Mouse (Mus musculus): Measurements from ENCODE around the gene Ubtd1. TPM values are rescaled to one million over a fixed set of nuclear protein-coding genes. Genes with fewer than 3 reads are reported as not detected.

Ubtd1 gene
- total and polyA plus RNA-seq, 3 experiments, result 3.4 to 5.8 (median 3.6) TPM

DNA sequence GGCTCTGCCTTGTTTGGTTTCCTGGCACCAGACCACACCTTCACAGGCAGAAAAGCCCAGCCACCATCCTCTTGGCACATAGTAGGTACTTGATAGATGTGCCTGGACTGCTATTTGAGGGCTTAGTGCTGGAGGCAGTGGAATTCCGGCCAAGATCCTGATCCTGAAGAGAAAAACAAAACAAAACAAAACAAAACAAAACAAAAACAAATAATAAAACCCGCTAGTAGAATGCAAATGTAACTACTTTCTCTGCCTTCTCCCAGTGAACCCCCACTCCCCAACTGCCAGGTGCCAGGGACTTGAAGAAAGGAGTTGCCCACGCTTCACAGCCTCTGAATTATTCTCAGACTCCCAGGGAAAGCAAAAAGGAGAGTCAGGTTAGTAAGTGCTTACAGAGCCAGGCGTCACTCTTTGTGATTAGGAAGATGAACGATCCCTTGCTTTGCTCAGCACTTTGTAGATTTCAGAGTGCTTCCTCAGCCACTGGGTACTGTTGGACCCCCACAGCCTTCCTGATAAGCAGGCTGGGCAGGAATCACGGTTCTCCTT is 10.4 kb downstream of the Ubtd1 start:
- Histone ChIP-seq H3K27me3 (replicated peaks) (no peaks in the 10 kb centered on the region), H3K36me3 (replicated peaks in 1 of 2; ENCODE audit: control insufficient read depth in 1 of 2, insufficient read depth in 1 of 2, low read length in 1 of 2) (no peaks in the 10 kb centered on the region), H3K9ac (ENCODE audit: insufficient read depth, low read depth) (no peak overlapping the region), H3K4me3 (replicated peaks in 1 of 3; ENCODE audit: low read depth in 2 of 3, low read length in 2 of 3, poor library complexity in 1 of 3) (no peak overlapping the region), H3K27ac (ENCODE audit: insufficient read depth, low read depth) (no peak overlapping the region), H3K4me2 (ENCODE audit: insufficient read depth, low read depth, poor library complexity, severe bottlenecking) (no peak overlapping the region), H3K79me2 (replicated peaks; ENCODE audit: control insufficient read depth, extremely low read depth, insufficient read depth, poor library complexity, severe bottlenecking) (no peaks in the 10 kb centered on the region), H3K9me3 (replicated peaks; ENCODE audit: low read length) (no peaks in the 10 kb centered on the region), H3K4me1 (ENCODE audit: control insufficient read depth in 1 of 2, insufficient read depth in 2 of 2) (peaks cover 0 to 6% of the 10 kb centered on the region in 2 experiments; a peak in 1 of 4 replicates)
- dilution Hi-C loops (cut with MboI; ENCODE audit: extremely low pct_ligation_motif_present, extremely low pct_unique_long_range_greater_than_20kb, low sequenced_read_pairs) (no loop called here), in situ Hi-C loops (cut with MboI; ENCODE audit: low pct_ligation_motif_present, low pct_unique_long_range_greater_than_20kb, low sequenced_read_pairs) (no loop called here)
- TF ChIP-seq MAX (IDR thresholded peaks at IDR 0.05; ENCODE audit: low read length), result no peak
- no peak for TF ChIP-seq HCFC1 (IDR thresholded peaks at IDR 0.05; ENCODE audit: low read depth, low read length)
- TF ChIP-seq MAFK (IDR thresholded peaks at IDR 0.05; ENCODE audit: insufficient replicate concordance, low read length), result no peak
- TF ChIP-seq SIN3A (IDR thresholded peaks at IDR 0.05; ENCODE audit: low read length), result no peak
- TF ChIP-seq POLR2A (IDR thresholded peaks at IDR 0.05; ENCODE audit: low read depth, low read length), result no peak
- no peak for TF ChIP-seq MAZ (IDR thresholded peaks at IDR 0.05; ENCODE audit: low read depth, low read length)
- TF ChIP-seq BHLHE40 (IDR thresholded peaks at IDR 0.05; ENCODE audit: low read depth, low read length), result no peak
- TF ChIP-seq CHD1 (IDR thresholded peaks at IDR 0.05; ENCODE audit: low read depth, low read length), result no peak
- TF ChIP-seq KAT2A (IDR thresholded peaks at IDR 0.05; ENCODE audit: insufficient replicate concordance, low read length), result no peak
- no peak for TF ChIP-seq JUN (IDR thresholded peaks at IDR 0.05; ENCODE audit: insufficient read depth, low read depth, low read length)
- no peak for DNase-seq (ENCODE audit: extremely low read depth)

GRCm38 (mm10) chr19:41992971-41993370 is 11.4 kb downstream of the Ubtd1 start:
- no peak overlapping the region for H3K4me2 ChIP-seq (ENCODE audit: insufficient read depth, low read depth, poor library complexity, severe bottlenecking)
- no peak overlapping the region for H3K27ac ChIP-seq (ENCODE audit: insufficient read depth, low read depth)
- dilution Hi-C loops (cut with MboI; ENCODE audit: extremely low pct_ligation_motif_present, extremely low pct_unique_long_range_greater_than_20kb, low sequenced_read_pairs), result no loop called here
- H3K9ac ChIP-seq (ENCODE audit: insufficient read depth, low read depth), result no peak overlapping the region
- TF ChIP-seq MYC (IDR thresholded peaks at IDR 0.05; ENCODE audit: low read depth, low read length), result no peak
- no peaks in the 10 kb centered on the region for H3K36me3 ChIP-seq (replicated peaks in 1 of 2; ENCODE audit: control insufficient read depth in 1 of 2, insufficient read depth in 1 of 2, low read length in 1 of 2)
- H3K9me3 ChIP-seq (replicated peaks; ENCODE audit: low read length), result no peaks in the 10 kb centered on the region
- no peak for DNase-seq (ENCODE audit: extremely low read depth)
- in situ Hi-C loops (cut with MboI; ENCODE audit: low pct_ligation_motif_present, low pct_unique_long_range_greater_than_20kb, low sequenced_read_pairs), result no loop called here
- H3K27me3 ChIP-seq (replicated peaks), result no peaks in the 10 kb centered on the region
- no peak overlapping the region for H3K4me3 ChIP-seq (replicated peaks in 1 of 3; ENCODE audit: low read depth in 2 of 3, low read length in 2 of 3, poor library complexity in 1 of 3)
- no peaks in the 10 kb centered on the region for H3K79me2 ChIP-seq (replicated peaks; ENCODE audit: control insufficient read depth, extremely low read depth, insufficient read depth, poor library complexity, severe bottlenecking)
- H3K4me1 ChIP-seq (ENCODE audit: control insufficient read depth in 1 of 2, insufficient read depth in 2 of 2), result peaks cover 0 to 6% of the 10 kb centered on the region in 2 experiments; a peak in 1 of 4 replicates

DNA sequence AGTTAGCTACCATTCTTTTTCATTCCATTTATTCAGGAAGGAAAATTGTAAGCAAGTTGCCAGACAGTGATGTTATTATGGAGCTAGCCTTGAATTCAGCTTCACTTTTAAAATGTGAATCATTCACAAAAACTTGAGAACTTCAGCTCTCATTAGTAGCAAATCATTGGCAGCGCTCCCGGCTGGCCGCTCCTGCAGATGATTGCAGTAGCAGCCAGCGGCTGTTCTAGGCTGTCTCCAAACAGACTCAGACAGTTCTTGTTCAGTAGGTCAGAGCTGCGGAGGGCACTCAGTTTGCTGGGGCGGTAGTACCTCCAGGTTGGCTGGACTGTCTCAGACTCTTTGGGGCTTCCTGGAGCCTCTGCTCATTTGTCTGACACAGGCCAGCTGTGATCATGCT is 11.9 kb downstream of the Ubtd1 start:
- Histone ChIP-seq H3K4me2 (ENCODE audit: insufficient read depth, low read depth, poor library complexity, severe bottlenecking) (no peak overlapping the region), H3K27ac (ENCODE audit: insufficient read depth, low read depth) (no peak overlapping the region), H3K27me3 (replicated peaks) (no peaks in the 10 kb centered on the region), H3K4me3 (replicated peaks in 1 of 3; ENCODE audit: low read depth in 2 of 3, low read length in 2 of 3, poor library complexity in 1 of 3) (no peak overlapping the region), H3K79me2 (replicated peaks; ENCODE audit: control insufficient read depth, extremely low read depth, insufficient read depth, poor library complexity, severe bottlenecking) (no peaks in the 10 kb centered on the region), H3K9ac (ENCODE audit: insufficient read depth, low read depth) (no peak overlapping the region), H3K4me1 (ENCODE audit: control insufficient read depth in 1 of 2, insufficient read depth in 2 of 2) (peaks cover 0 to 6% of the 10 kb centered on the region in 2 experiments; a peak in 1 of 4 replicates), H3K9me3 (replicated peaks; ENCODE audit: low read length) (no peaks in the 10 kb centered on the region), H3K36me3 (replicated peaks in 1 of 2; ENCODE audit: control insufficient read depth in 1 of 2, insufficient read depth in 1 of 2, low read length in 1 of 2) (no peaks in the 10 kb centered on the region)
- dilution Hi-C loops (cut with MboI; ENCODE audit: extremely low pct_ligation_motif_present, extremely low pct_unique_long_range_greater_than_20kb, low sequenced_read_pairs), result no loop called here
- TF ChIP-seq MAX (IDR thresholded peaks at IDR 0.05; ENCODE audit: low read length) (no peak), MYC (IDR thresholded peaks at IDR 0.05; ENCODE audit: low read depth, low read length) (no peak), BHLHE40 (IDR thresholded peaks at IDR 0.05; ENCODE audit: low read depth, low read length) (no peak), MAZ (IDR thresholded peaks at IDR 0.05; ENCODE audit: low read depth, low read length) (no peak), TCF12 (IDR thresholded peaks at IDR 0.05; ENCODE audit: low read depth, low read length) (no peak), JUND (conservative IDR thresholded peaks at IDR 0.05; ENCODE audit: low read depth, low read length) (no peak), MXI1 (IDR thresholded peaks at IDR 0.05; ENCODE audit: low read depth, low read length) (no peak), USF1 (IDR thresholded peaks at IDR 0.05; ENCODE audit: low read depth, low read length) (no peak)
- DNase-seq (ENCODE audit: extremely low read depth), result no peak
- in situ Hi-C loops (cut with MboI; ENCODE audit: low pct_ligation_motif_present, low pct_unique_long_range_greater_than_20kb, low sequenced_read_pairs), result no loop called here

Measured in CH12.LX (cell line).